Mouse (Mus musculus) natural killer cell, adult 2 months (primary cell): Measurements from ENCODE around the gene Wdr25.

Source experiments
- DNase-seq, 2 experiments: peaks; one replicate each; pipeline ENCODE4 v3.0.0; 2022; ENCODE audit warnings: low spot score in 2 of 2

The Wdr25 gene

GRCm38 (mm10) chr12:109067561-109068135, 174.2 kb downstream of the Wdr25 start:
- DNase-seq: no peak

DNA sequence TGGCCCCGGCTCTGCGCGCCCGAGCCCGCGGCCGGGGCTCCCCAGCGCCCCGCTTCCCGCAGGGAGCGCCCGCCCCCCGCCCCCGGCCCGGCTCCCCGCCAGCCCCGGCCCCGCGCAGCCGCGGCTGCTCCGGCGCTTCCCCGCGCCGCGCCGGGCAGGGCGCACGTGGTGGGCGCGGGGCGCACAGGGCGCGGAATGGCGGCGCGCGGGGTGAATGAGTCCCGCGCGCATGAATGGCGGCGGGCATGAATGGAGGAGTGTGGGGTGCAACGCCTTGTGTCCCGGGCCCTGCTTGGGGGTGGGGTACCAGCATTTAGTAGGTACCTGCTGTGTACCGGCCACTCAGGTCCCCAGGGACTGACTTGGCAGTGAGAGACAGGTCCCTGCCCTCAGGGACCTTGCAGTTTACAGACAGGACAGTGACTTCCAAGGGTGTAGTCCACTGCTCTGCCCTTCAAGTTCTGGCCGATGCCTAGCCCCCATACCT, 174.8 kb downstream of the Wdr25 start, which contains the start of gene Begain:
Begain (minus strand) TSS at position 51 of the 487 bp plus-strand sequence.
- DNase-seq: no peak

- DNase-seq: no peak
Measured at GRCm38 (mm10) chr12:109068738-109069137, 175.3 kb downstream of the Wdr25 start.

GRCm38 (mm10) chr12:109069751-109070150, 176.3 kb downstream of the Wdr25 start:
- DNase-seq: no peak

DNA sequence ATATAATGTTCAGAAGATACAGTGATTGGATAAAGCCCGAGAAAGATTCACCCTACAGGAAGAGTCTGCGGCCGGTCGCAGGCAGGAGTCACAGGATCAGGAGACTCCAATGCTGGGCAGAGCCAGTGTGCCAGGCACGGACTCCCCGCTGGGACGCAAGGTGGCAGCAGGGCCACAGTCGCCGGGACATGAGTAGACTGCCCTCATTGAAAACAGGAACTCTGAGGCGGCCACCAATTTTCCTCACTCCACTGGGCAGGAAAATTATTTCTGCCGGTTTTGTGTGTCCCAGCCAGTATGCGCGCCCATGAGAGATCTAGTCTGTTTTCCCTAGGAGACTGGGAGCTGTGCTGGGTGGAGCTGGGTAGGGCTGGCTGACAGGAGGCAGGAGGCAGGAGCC, 177.8 kb downstream of the Wdr25 start:
- DNase-seq: peak in 1 of 2 experiments; percentile 60

DNA sequence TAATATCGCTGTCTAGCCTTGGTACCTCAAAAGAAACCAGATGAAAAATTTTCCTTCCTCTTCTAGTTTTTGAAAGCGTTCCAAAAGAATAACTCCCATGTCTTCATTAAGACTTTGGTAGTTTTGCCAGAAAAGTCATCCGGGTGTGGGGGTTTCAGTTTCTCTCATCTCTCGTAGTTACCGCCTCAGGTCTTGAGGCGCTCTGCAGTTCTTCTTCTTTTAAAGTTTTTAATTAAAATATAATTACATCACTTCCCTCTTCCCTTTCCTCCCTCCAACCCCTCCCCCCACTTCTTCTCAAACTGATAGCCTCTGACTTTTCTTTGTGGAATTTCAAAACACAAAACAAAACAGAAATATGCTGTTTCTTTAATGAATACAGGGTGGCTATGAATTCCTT, 180.7 kb downstream of the Wdr25 start:
- DNase-seq: peak in 1 of 2 experiments; percentile 23

DNA sequence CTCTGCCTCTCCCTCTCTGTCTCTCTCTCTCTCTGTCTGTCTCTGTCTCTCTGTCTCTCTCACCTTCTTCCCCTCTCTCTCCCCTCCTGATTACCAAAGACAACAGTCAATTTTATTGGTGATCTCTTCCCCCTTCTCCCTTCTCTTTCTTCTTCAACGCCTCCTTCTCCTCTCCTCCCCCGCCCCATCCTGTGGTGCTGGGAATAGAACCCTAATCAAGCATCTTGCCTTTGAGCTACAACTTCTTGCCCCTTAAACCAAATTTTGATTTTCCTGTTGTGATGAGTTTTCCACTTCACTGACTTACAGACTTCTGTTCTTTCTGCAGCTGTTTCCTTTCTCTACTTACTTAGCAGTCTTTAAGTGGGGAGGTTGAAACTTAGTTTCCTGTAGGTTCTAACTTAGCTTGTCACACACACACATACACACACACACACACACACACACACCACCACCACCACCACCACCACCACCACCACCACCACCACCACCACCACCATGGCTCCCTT, 181.4 kb downstream of the Wdr25 start:
- DNase-seq: peak in 1 of 2 experiments; percentile 12

DNA sequence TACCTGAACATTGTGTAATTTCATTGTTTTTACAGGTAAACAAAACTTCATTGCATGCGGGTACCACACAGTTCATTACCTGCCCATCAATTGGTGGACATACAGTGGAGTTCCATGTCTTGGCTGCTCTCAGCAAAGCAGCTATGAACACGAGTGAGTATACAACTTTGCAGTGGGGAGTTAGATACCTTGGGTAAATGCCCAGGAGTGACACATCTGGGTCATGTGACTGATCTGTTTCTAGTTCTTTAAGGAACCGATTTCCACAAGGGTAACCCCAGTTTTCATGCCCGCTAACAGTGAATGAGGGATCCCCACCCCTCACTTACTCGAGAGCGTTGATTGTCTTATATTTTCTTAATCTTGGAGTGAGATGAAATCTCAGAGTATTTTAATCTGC, 183.6 kb downstream of the Wdr25 start:
- DNase-seq: no peak
